Mouse (Mus musculus) layer of hippocampus, postnatal 25 days (tissue): ENCODE results near the gene Sgk1. TPM values are rescaled to one million over a fixed set of nuclear protein-coding genes. Genes with fewer than 3 reads are reported as not detected.

Experiments
- DNase-seq, 2 experiments: peaks; one replicate each; pipeline ENCODE4 v3.0.0; 2022; ENCODE audit warnings: mixed read lengths in 2 of 2, low spot score in 1 of 2; ENCODE audit errors: extremely low spot score in 1 of 2
- total RNA-seq, 2 experiments: library from RNA; stranded (reverse); gene quantifications; 2 replicates each; pipeline ENCODE4 v1.2.3; 2021

Sgk1 gene
- total RNA-seq, 2 experiments from 2014 or later = 83.0 to 94.8 TPM

DNA sequence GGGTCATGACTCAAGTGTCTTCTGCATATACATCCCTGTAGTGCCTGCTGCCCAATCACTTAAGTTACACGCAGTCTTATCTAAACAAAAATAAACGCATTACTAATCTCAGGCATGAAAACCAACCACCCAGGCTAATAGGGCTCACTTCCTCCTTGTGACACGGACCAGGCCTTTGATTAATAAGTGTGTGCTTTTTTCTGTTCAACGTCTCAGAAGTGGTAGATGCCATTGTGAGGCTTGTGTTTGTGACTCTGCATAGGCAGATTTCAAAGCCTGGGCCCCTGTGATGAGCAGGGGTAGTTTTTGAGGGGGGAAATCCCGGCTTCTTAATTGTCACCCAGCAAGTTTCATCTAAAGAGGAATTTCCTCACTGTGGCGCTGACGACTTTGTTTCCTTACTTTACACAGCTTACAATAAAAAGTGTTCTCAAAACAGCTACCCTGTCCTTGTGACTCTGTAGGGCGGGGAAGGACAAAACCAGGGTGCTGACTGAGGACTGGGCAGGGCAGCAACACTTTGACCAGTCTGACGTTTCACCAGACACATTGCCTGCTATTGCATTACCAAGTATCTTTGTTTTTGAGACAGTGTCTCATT is 64.9 kb downstream of the Sgk1 start:
- DNase-seq = no peak

- DNase-seq = no peak
Observed at GRCm38 (mm10) chr10:21952520-21952919, 70.5 kb downstream of the Sgk1 start.

DNA sequence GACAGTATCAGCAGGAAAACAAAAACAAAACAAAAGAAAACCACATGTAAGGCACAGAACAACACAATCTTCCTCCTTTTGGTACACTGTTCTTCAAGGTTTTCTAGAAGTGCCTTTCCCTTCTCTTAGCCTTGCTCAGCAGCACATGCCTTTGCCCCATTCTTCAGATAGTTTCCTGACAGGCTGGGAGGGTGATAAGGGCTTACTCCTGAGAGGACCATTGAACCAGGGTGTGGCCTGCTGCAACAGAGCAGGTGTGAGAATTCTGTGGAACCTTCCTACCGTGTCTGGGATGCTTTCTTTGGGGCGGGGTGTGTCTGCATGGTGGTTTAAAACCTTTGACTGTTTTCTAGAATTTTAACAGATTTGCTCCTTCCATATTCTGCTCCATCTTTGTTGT is 79.1 kb downstream of the Sgk1 start:
- no peak for DNase-seq

DNA sequence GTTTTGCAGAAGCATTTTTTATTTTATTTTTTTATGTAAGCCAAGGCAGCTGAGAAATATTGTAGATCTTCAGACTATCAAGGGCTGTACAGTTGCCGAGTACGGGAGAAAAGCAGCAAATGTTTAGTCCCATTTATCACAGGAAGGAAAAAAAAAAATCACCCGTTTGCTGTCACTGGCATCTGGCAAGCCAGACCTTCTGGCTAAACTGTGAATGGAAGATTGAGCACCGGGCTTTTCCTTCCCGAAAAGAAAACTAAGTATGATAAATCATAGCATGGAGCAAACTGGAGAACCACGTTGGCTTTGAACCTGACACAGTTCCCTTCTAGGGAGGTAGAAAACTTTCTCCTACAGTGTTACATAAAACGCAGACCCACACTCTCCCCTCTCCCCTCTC is 81.0 kb downstream of the Sgk1 start:
- no peak for DNase-seq

- no peak for DNase-seq
Observed at GRCm38 (mm10) chr10:21973676-21974075, 91.7 kb downstream of the Sgk1 start.

DNA sequence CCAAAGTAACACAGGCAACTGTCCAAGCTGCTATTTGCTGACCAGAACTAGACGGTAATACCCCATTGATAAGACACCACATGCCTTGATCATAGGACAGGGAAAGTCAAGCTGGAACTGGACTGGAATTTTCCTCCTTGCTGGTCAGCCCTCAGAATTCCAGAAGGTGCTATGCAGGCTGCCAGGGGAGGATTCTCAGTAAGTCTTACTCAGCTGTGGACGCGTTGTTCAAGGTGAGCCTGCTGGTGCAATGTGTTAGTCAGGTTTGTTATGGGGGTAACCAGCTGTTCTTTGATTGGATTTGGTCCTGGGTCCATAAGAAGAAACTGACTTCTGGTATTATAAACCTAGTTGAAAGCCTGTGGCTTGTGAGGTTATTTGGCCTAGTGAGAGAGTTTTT is 92.8 kb downstream of the Sgk1 start:
- no peak for DNase-seq

GRCm38 (mm10) chr10:21975384-21975783 is 93.4 kb downstream of the Sgk1 start:
- no peak for DNase-seq

- DNase-seq = no peak
Observed at GRCm38 (mm10) chr10:21976253-21976652, 94.3 kb downstream of the Sgk1 start.

- no peak for DNase-seq
Observed at GRCm38 (mm10) chr10:21978421-21978820, 96.4 kb downstream of the Sgk1 start.

GRCm38 (mm10) chr10:21979286-21979965 is 97.4 kb downstream of the Sgk1 start:
- DNase-seq = no peak

GRCm38 (mm10) chr10:21980780-21981435 is 98.9 kb downstream of the Sgk1 start:
- DNase-seq = no peak

- no peak for DNase-seq
Observed at GRCm38 (mm10) chr10:21982303-21982702, 100.3 kb downstream of the Sgk1 start.

DNA sequence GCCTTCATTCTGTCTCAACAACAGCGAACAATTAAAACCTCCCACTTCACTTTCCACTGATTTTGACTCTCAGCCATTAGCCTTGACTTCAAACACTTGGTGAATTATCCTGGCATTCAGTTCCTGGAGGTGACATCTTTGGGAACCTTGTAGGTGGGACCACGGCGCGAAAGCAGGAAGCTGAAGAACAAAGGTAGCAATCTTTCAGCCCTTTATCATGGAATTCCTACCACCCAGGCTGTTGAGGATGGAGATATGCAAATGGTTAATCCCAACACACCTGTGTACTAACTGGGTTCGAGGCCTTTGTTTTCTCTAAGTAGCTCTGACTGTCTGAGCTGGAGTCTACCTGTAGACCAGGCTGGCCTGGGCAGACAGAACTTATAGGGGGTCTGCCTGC is 106.5 kb downstream of the Sgk1 start:
- DNase-seq = no peak

DNA sequence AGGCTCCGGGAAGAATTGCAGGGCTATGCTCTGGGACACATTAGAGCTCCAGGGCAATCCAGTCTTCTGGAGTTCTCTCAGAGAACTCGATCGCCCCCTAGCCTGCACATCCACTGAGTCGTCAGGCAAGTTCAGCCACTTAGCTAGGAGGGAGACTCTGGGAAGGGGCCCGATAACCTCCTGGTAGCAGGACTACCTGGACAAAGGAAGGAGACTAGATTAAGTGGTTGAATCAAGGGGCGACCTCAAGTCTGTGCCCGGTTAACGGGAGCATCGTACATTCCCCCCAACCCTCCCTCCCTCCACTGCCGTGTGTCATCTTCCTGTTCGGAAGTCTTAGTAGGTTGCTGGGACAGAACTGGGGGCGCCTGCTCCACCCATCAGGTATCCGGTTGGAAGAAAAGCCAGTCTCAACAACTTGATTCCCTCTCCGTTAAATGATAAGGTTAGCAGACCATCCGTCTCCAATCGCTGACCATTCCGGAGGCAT is 109.4 kb downstream of the Sgk1 start:
- DNase-seq = peak; percentile 70 to 91

GRCm38 (mm10) chr10:21991986-21992833 is 110.2 kb downstream of the Sgk1 start:
- DNase-seq = no peak

DNA sequence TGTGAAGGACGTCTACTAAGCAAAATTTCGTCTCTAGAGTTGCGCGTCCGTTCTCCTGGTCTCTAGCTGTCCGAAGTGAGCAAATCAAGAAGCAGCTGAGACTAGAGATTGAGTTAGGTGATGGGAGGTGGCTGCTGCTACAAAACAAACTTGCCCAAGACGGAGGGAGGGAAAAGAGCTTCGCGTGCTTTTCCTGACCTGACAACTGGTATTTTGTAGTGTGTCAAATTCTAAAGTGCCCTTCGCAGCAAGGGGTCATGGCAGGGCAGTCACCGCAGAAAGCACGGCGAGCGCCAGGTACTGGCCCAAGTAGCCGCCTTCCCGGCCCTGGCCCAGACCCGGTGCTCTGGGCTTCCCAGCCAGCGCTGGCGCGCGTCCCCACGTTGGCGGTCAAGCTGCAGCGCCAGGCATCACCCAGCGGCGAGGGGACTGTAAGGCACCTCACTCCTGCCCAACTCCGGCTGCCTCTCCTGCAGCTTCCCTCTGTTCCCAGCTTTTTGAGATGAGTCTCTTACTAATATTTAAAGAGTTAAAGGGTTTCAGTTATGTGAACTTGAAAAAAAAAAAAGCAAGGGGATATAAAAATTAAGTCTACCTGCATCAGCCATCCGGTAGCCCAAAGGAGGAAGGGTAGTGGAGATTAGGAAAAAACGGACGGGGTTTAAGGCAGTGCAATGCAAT is 111.0 kb downstream of the Sgk1 start:
- peak; percentile 56 to 62 for DNase-seq

GRCm38 (mm10) chr10:21993515-21994373 is 111.8 kb downstream of the Sgk1 start:
- no peak for DNase-seq

GRCm38 (mm10) chr10:21994431-21994914 is 112.5 kb downstream of the Sgk1 start:
- DNase-seq = peak; percentile 85 to 93

- peak in 1 of 2 experiments; percentile 57 for DNase-seq
Observed at GRCm38 (mm10) chr10:21995221-21995620, 113.2 kb downstream of the Sgk1 start.
